Mouse (Mus musculus) neural tube, embryonic 10.5 days (tissue): ENCODE data around the gene Ccdc194.
"Not testable (repeated sequence)": the region's sequence is repeated elsewhere in the genome, so short reads cannot be mapped to it uniquely, and the experiment has no call there.

Experiments
- DNase-seq: peaks from one replicate; pipeline ENCODE4 v3.0.0-alpha.2; 2017; ENCODE audit warnings: low spot score; ENCODE audit errors: extremely low spot score

Gene Ccdc194

GRCm38 (mm10) chr8:71554001-71554400 is 28.5 kb upstream of the Ccdc194 start:
- no peak for DNase-seq

GRCm38 (mm10) chr8:71552770-71553169 is 27.3 kb upstream of the Ccdc194 start:
- no peak for DNase-seq

GRCm38 (mm10) chr8:71550754-71551153 is 25.2 kb upstream of the Ccdc194 start:
- no peak for DNase-seq

GRCm38 (mm10) chr8:71547590-71547989 is 22.1 kb upstream of the Ccdc194 start:
- DNase-seq: no peak

- no peak for DNase-seq
These were observed 19.5 kb upstream of the Ccdc194 start for GRCm38 (mm10) chr8:71545053-71545452.

GRCm38 (mm10) chr8:71543755-71544154 is 18.2 kb upstream of the Ccdc194 start:
- DNase-seq: no peak

GRCm38 (mm10) chr8:71542632-71543343 is 17.3 kb upstream of the Ccdc194 start, which contains the start of gene Mvb12a:
Gene Mvb12a, plus strand, starts transcription at chr8:71542922.
- peak; percentile 92 for DNase-seq

GRCm38 (mm10) chr8:71537028-71537867 is 11.7 kb upstream of the Ccdc194 start, which contains the start of gene Bst2:
Gene Bst2, minus strand, starts transcription at chr8:71537456.
- DNase-seq: peak; percentile 72

GRCm38 (mm10) chr8:71535663-71536062 is 10.2 kb upstream of the Ccdc194 start:
- no peak for DNase-seq

GRCm38 (mm10) chr8:71534263-71534810 is 8.8 kb upstream of the Ccdc194 start:
- no peak for DNase-seq

GRCm38 (mm10) chr8:71530735-71531467 is 5.4 kb upstream of the Ccdc194 start:
- DNase-seq: not testable (repeated sequence)

GRCm38 (mm10) chr8:71528362-71529073 is 3.0 kb upstream of the Ccdc194 start:
- no peak for DNase-seq

GRCm38 (mm10) chr8:71527162-71527870 is 1.8 kb upstream of the Ccdc194 start:
- no peak for DNase-seq

GRCm38 (mm10) chr8:71526272-71526671 is 761 bp upstream of the Ccdc194 start:
- no peak for DNase-seq

- peak; percentile 95 for DNase-seq
These were observed 3.9 kb downstream of the Ccdc194 start for GRCm38 (mm10) chr8:71521634-71522033.

- peak; percentile 54 for DNase-seq
These were observed 6.3 kb downstream of the Ccdc194 start for GRCm38 (mm10) chr8:71519037-71519825.

- no peak for DNase-seq
These were observed 8.7 kb downstream of the Ccdc194 start for GRCm38 (mm10) chr8:71516786-71517185.

GRCm38 (mm10) chr8:71515043-71515442 is 10.5 kb downstream of the Ccdc194 start:
- no peak for DNase-seq

GRCm38 (mm10) chr8:71513018-71513754 is 12.3 kb downstream of the Ccdc194 start:
- no peak for DNase-seq
